Mouse (Mus musculus) intestine, embryonic 16.5 days (tissue): Measurements from ENCODE around the gene Fam83f. TPM values are rescaled to one million over a fixed set of nuclear protein-coding genes. Genes with fewer than 3 reads are reported as not detected.

Experiments
- ATAC-seq: fragments of 200-750 bp; cut with Nextera tagmentation; 2 replicates; pipeline ENCODE4 v1.8.0; 2017; ENCODE audit warnings: moderate TSS enrichment, moderate library complexity
- H3K27ac ChIP-seq: fragments of 300-500 bp; sonication (generic); 2 replicates; pipeline ENCODE4 v1.5.1; 2014; ENCODE audit warnings: mild to moderate bottlenecking, low read length
- H3K27me3 ChIP-seq: fragments of 300-500 bp; sonication (generic); replicated peaks from 2 replicates; pipeline ENCODE4 v1.6.1; 2014; ENCODE audit warnings: low read length, control low read depth, mixed read lengths; ENCODE audit not compliant: control insufficient read depth, insufficient read depth
- H3K36me3 ChIP-seq: fragments of 300-500 bp; sonication (generic); 2 replicates; pipeline ENCODE4 v1.6.1; 2014; ENCODE audit warnings: low read length, control low read depth; ENCODE audit not compliant: control insufficient read depth, insufficient read depth
- H3K4me1 ChIP-seq: fragments of 300-500 bp; sonication (generic); 2 replicates; pipeline ENCODE4 v1.6.1; 2014; ENCODE audit warnings: low read length, control low read depth, mixed read lengths; ENCODE audit not compliant: control insufficient read depth, insufficient read depth
- H3K4me2 ChIP-seq: fragments of 300-500 bp; sonication (generic); 2 replicates; pipeline ENCODE4 v1.6.1; 2014; ENCODE audit warnings: low read depth, low read length, control low read depth
- H3K4me3 ChIP-seq: fragments of 300-500 bp; sonication (generic); 2 replicates; pipeline ENCODE4 v1.5.1; 2014; ENCODE audit warnings: mild to moderate bottlenecking, low read length
- H3K9ac ChIP-seq: fragments of 300-500 bp; sonication (generic); 2 replicates; pipeline ENCODE4 v1.6.1; 2014; ENCODE audit warnings: low read depth, low read length
- H3K9me3 ChIP-seq: fragments of 300-500 bp; sonication (generic); 2 replicates; pipeline ENCODE4 v1.6.1; 2016; ENCODE audit warnings: low read length, control low read depth; ENCODE audit not compliant: control insufficient read depth
- WGBS: fragments of 180-500 bp; shearing (Covaris S2); extraction: QIAGEN DNeasy Blood & Tissue Kit; methylation state at CpG from one replicate; pipeline ENCODE4 v1.1.7; 2014; 5-methylcytosine and 5-hydroxymethylcytosine counted together
- polyA plus RNA-seq: library from polyadenylated mRNA; unstranded; fragments of >200 nt; fragmentation: Nextera tagmentation; extraction: Ambion mirVana; gene quantifications from 2 replicates; pipeline ENCODE4 v1.2.1, GENCODE M21; 2015

Gene Fam83f
- polyA plus RNA-seq, 1 experiment from 2014 or later = 24.9 TPM

DNA sequence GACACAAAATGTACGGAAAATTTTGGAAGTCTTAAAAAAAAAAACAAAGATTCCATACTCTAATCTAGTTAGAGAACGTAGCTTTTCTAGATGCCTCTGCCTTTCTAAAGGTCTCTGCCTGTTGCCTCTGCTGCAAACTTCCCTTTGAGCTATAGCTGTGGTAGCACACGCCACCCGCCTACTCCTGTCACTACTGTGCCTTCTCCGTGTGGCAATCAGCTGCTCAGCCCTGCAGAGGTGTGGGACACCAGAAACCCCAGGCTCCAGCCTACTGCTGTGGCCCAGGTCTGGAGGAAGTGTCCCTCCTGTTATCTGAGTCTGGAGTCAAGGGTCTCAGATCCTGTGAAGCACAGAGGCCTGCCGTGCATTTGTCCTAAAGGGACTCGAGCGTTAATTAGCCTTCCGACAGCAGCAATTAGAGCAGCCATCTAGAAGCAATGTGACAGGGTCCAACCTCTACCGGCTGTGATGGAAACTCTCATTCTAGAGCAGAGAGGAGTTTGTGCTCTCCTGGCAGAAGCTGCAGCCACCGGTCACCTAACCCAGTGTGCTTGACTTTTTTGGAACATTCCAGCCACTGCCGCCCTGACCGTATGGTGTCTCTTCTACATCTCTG lies 34.8 kb upstream of the Fam83f start:
- Histone ChIP-seq H3K9me3 (no peaks in the 10 kb centered on the region), H3K27ac (no peak overlapping the region), H3K4me1 (peaks cover 15% of the 10 kb centered on the region), H3K36me3 (no peaks in the 10 kb centered on the region), H3K4me2 (no peak overlapping the region), H3K9ac (no peak overlapping the region), H3K4me3 (no peak overlapping the region), H3K27me3 (no peaks in the 10 kb centered on the region)
- no peak for ATAC-seq
- WGBS = 65% methylated on average over 13 of the region's 13 CpGs

DNA sequence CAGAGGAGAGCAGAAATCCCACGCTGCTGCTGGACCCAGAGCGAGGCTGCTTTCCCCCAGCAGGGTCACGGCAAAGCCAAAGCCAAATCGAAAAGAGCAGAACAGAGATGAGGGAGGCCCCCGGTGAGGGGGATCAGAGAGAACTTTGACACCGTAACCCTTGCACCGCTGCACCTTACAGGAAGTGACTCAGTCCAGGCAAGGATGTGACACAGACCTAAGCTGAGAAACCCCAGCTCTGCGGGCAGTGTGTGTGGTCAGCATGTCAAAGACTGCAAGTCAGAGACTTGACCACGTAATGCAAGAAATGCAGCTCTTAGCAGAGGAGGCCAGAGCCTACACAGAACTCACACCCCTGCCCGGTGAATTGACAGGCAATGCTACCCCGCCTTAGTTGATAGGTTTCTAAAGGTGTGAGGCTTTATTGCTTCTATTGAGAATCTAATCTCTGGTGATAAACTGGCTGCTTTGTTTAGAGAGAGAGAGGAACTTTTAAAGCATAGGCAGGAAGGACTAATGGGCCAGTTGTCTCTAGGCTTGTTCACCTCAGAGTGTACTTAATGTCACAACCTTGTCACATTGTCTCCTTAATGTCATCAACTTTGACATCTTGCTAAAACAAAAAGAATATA lies 32.5 kb upstream of the Fam83f start:
- no peaks in the 10 kb centered on the region for H3K27me3 ChIP-seq
- whole genome bisulfite sequencing = 16% methylated on average over 11 of the region's 11 CpGs
- ATAC-seq = peak; percentile 86
- H3K36me3 ChIP-seq = no peaks in the 10 kb centered on the region
- peak overlapping the region; percentile 60; the same call in 1 of the 2 replicates for H3K27ac ChIP-seq
- 0 out of 2 replicates have a peak overlapping the region, but pooled peaks have one; percentile 21 for H3K9ac ChIP-seq
- peaks cover 21% of the 10 kb centered on the region for H3K4me1 ChIP-seq
- H3K9me3 ChIP-seq = no peaks in the 10 kb centered on the region
- peak overlapping the region; percentile 17 for H3K4me2 ChIP-seq
- H3K4me3 ChIP-seq = no peak overlapping the region

DNA sequence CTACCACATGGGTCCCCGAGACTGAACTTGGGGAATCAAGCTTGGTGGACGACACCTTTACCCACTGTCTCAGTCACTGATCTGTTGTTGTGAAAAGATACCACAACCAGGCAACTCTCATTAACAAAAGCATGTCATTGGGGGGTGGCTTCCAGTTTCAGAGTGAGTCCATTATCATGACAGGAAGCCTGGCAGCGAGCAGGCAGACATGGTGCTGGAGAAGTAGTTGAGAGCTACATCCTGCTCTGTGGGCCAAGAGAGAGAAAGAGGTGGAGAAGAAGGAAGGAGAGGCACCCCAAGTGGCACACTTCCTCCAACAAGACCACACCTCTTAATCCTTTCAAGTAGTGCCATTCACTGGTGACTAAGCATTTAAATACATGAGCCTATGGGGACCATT lies 31.8 kb upstream of the Fam83f start:
- no peak overlapping the region for H3K27ac ChIP-seq
- peaks cover 21% of the 10 kb centered on the region for H3K4me1 ChIP-seq
- H3K36me3 ChIP-seq = no peaks in the 10 kb centered on the region
- no peak overlapping the region for H3K4me2 ChIP-seq
- ATAC-seq = no peak
- H3K9ac ChIP-seq = no peak overlapping the region
- no peaks in the 10 kb centered on the region for H3K27me3 ChIP-seq
- 89% methylated on average over 3 of the region's 3 CpGs for WGBS
- H3K4me3 ChIP-seq = no peak overlapping the region
- H3K9me3 ChIP-seq = no peaks in the 10 kb centered on the region

DNA sequence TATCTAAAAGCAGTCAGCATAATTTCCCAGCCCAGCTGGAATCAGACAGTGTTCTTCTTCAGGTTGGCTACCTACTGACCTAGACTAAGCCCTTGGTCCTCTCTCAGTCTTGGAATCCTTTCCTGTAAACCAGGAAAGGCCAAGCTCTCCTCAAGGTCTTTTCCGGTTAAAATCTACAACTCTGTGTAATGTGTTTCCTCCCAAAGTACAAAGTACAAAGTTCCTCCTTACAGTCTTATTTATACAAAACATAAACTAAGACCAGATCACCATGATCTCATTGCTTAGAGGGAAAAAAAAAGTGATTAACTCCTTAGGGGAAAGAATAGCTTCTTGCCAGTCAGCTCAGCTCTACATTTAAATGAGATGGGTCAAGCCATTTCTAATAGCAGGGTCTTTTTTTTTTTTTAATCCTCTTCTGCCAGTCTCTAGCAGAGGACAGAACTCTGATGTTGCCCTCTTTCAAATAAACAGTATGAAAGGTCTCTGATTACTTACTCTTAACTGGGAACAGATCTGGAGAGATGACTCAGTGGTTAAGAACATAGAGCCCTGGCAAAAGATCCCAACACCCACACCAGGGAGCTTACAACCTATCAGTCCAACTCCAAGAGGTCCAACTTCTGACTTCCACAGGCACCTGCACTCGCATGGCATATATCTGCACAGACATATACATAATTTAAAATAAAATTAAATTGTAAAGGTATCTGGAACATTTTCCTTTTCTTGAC lies 29.8 kb upstream of the Fam83f start:
- H3K9me3 ChIP-seq = no peaks in the 10 kb centered on the region
- no peak overlapping the region for H3K4me3 ChIP-seq
- no peaks in the 10 kb centered on the region for H3K27me3 ChIP-seq
- H3K27ac ChIP-seq = peak overlapping the region; percentile 60; the same call in 1 of the 2 replicates
- WGBS = 49% methylated on average over 2 of the region's 2 CpGs
- no peak overlapping the region for H3K4me2 ChIP-seq
- peaks cover 21% of the 10 kb centered on the region for H3K4me1 ChIP-seq
- no peak overlapping the region for H3K9ac ChIP-seq
- H3K36me3 ChIP-seq = no peaks in the 10 kb centered on the region
- peak; percentile 34; the same call in 1 of the 2 replicates for ATAC-seq

DNA sequence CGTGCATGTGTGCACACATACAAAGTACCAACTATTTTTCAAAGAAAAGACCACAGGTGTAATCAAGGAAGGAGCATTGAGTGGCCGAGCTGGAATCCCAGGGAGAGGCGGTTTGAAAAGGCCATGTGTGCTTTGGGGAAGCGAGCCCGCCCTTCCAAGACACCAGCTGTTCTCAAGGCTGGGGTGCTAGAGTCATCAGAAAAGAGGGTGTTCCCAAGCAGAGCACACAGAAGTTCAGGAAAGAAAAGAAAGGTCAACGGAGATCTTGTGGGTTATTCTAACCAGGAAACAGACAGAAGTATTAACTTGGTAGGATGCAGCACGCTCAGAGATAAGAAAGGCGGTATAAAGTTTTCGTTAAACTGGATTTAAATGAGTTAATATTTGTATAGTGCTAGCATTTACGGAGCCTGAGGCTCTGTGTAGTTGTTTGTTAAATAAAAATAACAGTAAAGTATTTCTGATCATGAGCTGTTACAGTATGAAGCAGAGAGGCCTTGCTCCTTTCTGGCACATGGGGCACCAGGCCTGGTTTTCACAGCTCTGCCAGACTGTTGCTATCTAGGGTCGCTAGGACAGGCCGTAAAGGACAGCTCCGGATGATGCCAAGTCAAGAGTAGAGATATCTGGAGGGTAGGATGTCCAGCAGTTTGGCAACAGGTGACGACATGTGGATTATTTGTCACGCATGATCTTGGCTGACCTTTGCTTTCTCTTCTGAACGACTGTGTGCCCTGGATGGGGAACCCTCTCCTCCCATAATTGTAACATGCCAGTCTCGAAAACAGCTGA lies 26.4 kb upstream of the Fam83f start:
- Histone ChIP-seq H3K27ac (no peak overlapping the region), H3K4me3 (no peak overlapping the region), H3K9ac (no peak overlapping the region), H3K9me3 (no peaks in the 10 kb centered on the region), H3K27me3 (no peaks in the 10 kb centered on the region), H3K36me3 (no peaks in the 10 kb centered on the region), H3K4me2 (no peak overlapping the region), H3K4me1 (peaks cover 14% of the 10 kb centered on the region)
- ATAC-seq = peak; percentile 49
- WGBS = 71% methylated on average over 17 of the region's 17 CpGs

DNA sequence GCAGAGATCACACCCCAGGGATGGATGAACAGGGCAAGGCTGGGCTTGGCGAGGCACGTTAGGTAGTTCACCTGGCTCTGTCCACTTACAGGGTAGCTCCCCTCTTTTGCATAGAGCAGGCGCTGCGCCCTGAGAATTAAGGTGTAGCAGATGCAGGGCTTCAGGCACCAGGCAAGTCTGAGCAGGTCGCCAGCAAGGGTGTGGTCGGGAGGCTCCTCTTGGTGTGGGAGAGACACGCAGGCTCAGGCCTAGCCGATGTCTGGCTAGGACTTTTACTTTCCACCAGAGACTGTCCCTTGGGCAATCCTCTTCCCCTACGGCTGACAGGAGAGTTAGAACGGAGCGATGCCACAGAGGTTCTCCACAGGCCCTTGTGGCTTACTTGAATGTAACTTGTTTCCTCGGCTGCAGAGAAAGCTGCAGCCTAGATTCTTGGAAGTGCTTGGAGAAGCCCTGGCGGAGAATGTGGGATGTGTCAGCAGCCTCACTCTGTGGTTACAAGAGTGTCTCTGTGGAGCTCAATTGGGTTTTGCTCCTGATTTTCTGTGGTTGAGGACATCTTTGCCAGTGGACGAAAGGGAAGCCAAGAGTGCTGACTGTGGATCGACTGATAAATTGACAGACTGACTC lies 22.6 kb upstream of the Fam83f start:
- H3K27ac ChIP-seq = no peak overlapping the region
- ATAC-seq = no peak
- WGBS = 68% methylated on average over 15 of the region's 15 CpGs

DNA sequence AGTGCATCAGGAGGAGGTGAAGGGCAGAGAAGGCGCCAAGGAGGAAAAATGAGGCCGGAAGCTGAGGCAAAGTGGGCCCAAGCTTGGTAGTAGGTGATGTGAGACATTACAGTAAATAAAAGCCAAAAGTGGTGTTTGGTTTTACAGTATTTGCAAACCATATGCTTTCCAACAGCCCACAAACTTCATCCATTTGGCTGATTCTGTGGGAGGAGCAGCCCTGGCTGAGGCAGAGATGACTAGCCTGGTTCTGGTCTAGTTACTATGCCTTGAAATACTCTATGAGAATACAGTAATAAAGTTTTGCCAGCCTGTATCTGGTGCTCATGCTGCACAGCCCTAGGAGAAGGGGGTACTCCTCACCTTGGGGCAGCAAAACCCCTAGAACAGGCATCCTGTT lies 21.2 kb upstream of the Fam83f start:
- H3K4me2 ChIP-seq = no peak overlapping the region
- no peak overlapping the region for H3K9ac ChIP-seq
- H3K4me1 ChIP-seq = 0 out of 2 replicates have a peak, but pooled peaks cover 6% of the 10 kb centered on the region
- H3K36me3 ChIP-seq = no peaks in the 10 kb centered on the region
- ATAC-seq = no peak
- WGBS = 91% methylated on average over 2 of the region's 2 CpGs
- H3K4me3 ChIP-seq = no peak overlapping the region
- H3K27me3 ChIP-seq = 0 out of 2 replicates have a peak, but pooled peaks cover 2% of the 10 kb centered on the region
- no peaks in the 10 kb centered on the region for H3K9me3 ChIP-seq
- no peak overlapping the region for H3K27ac ChIP-seq

More for the DNA sequence above, 22.6 kb upstream of the Fam83f start:
- Histone ChIP-seq H3K4me1 (0 out of 2 replicates have a peak, but pooled peaks cover 6% of the 10 kb centered on the region), H3K4me2 (no peak overlapping the region), H3K9me3 (no peaks in the 10 kb centered on the region), H3K4me3 (no peak overlapping the region), H3K9ac (0 out of 2 replicates have a peak overlapping the region, but pooled peaks have one; percentile 10), H3K27me3 (0 out of 2 replicates have a peak, but pooled peaks cover 2% of the 10 kb centered on the region), H3K36me3 (no peaks in the 10 kb centered on the region)

DNA sequence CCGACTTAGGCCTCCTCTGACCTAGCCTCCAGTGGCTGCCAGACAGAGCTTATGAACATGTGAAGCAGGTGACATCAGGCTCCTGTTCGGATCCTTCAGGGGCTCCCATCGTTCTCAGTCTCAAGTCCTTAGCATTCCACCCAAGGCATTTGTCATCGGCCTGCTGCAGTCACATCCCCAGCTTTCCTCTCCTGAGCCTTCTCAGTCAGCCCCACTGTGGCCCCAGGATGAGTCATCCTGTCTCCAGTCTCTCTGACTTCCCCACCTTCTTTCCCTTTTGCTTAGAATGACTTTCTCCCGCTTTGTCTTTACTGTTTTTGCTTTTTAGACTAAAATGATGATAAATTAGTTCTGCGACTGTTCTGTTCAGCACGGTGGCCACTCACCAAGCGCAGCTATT lies 17.8 kb upstream of the Fam83f start:
- ATAC-seq = no peak
- WGBS = 60% methylated on average over 8 of the region's 8 CpGs

More for the DNA sequence above, 17.8 kb upstream of the Fam83f start:
- H3K36me3 ChIP-seq = no peaks in the 10 kb centered on the region
- H3K4me2 ChIP-seq = no peak overlapping the region
- no peak overlapping the region for H3K9ac ChIP-seq
- no peaks in the 10 kb centered on the region for H3K9me3 ChIP-seq
- 0 out of 2 replicates have a peak, but pooled peaks cover 2% of the 10 kb centered on the region for H3K27me3 ChIP-seq
- H3K27ac ChIP-seq = no peak overlapping the region
- 0 out of 2 replicates have a peak, but pooled peaks cover 6% of the 10 kb centered on the region for H3K4me1 ChIP-seq
- no peak overlapping the region for H3K4me3 ChIP-seq
